Mouse (Mus musculus): ENCODE measurements at regions not wholly inside any gene's neighbourhood (a gene's known extent, or its start where the extent isn't known, plus 50 kb on each side); places are given as distances from the start of the nearest gene placed in this dataset.
"Not testable (repeated sequence)": the region's sequence is repeated elsewhere in the genome, so short reads cannot be mapped to it uniquely, and the experiment has no call there.

DNA sequence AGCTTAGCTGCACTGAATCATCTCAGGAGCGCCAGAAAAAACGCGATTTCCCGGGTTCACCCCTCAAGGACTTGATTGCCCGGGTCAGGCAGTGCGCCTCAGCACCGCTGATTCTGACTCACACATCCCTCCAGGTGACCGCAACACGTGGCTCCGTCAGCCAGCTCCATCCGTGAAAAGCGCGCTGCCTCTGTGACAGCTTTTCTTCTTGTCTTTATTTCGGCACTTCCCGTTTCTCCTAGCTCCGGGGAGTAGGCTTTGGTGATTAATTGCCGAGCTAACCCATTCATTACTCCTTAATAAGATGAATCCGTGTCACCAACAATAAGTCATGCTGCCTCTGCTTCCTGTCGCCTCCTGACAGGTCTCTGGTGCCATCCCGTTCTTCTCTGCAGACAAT lies 108.6 kb downstream of the Katnal1 start:
- DNase-seq, result no peak

DNA sequence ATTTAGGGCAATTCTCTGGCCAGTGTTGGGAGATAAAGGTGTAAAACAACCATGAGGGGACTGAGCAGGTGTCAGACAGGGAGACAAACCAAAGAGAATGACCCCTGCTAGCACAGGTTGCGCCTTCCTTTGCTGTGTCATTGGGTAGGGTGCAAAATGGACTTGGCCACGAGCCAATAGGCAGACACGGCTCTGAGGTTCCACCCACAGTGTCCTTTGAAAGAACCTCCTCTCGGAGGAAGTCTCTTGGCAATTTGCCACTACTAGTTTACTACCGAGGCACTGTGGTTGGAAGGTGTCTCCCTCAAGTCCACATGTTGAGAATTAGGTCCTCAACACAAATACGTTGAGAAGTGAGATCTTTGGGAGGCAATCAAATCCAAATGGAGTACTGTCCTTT lies 109.7 kb downstream of the Katnal1 start:
- DNase-seq, result no peak

DNA sequence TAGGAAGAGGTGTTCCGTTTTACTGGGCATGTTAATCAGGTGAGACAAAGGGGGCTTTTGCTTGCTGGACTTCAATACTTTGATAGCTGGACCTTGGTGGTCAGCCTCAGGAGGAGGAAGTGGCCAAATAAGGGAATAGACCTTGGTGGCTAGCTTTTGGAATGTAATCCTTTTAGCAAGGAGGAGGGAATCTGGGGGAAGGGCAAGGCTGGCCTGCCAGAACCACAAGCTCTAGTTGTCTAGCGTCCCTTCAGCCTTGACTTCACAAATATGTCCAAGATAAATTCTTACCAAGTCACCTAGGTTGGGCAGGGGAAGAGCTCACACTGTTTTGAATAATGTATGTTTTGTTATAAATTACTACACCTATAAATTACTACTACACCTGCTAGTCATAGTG lies 110.4 kb downstream of the Katnal1 start:
- DNase-seq, result no peak

DNA sequence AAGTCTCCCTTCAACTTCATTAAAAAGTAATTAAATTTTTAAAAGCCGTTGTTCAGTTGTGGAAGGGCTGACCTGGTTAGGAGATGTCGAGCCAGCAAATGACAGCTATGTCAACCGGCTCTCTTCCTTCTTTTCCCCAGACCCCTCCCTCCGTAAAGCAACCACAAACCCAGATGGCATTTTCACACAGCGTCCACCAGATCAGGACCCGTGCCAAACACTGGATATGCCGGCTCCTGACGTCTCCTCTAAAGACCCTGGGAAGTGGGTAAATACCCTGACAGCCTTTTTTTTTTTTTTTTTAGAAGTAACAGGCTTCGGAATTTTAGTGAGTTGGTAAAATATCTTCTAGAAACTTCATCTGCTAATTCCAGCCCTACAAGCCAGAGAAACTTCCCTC lies 116.3 kb downstream of the Katnal1 start:
- no peak for DNase-seq

DNA sequence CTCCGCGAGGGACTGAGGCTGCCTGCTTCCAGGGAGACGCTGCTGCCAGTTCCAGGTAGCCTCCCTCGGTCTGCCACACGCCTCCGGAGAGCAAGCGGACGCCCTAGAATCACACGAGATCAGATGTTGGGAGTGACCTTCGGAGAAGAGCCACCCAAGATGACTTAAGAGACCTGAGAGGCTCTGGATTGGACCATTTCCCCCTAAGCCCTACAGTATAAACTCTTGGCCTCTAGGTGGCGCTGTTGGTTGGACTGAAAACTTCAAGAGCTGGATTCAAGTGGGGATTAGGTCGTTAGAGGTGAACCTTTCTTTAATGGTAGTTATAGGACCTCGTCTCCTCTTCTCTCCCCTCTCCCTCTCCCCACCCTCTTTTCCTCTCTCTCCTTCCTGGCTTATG lies 117.1 kb downstream of the Katnal1 start:
- peak in 1 of 2 experiments; percentile 29 for DNase-seq

DNA sequence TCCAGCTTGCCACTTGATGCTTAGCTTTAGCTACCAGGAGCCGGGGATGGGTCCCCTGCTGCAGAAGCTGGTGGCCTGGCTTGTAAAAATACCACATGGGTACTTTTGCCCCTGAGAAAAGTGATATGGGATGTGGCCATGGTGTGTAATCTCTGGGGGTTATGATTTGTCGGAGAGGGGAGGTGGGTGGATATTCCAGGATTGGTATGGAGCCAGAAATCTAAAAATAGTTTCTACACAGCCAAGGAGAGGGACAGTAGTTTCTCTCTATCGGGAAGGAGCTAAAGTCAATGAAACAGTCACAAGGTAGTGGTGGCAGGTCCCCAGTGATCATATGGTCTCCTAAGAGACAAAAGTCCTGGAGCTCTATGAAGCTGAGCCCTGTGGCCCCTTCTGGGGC lies 119.6 kb downstream of the Katnal1 start:
- DNase-seq, result no peak

DNA sequence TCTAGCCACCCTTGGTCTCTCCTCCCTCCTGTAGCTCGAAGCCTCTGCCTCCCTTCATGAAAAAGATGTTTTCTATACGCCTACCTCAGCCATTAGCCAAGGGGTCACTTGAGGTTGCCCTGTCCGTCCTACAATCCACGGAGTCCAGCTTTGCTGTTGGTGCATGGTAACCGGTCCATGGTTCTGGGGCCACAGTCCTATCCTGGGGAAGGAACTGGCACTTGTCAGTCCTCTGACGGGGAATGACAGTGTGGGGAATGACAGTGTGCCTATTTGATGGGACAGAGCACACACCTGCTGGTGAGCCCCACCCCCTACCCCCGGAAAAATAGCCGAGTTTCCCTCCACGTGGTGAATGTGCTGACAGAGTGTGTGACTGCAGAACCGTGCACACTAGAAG lies 120.1 kb downstream of the Katnal1 start:
- DNase-seq, result no peak

DNA sequence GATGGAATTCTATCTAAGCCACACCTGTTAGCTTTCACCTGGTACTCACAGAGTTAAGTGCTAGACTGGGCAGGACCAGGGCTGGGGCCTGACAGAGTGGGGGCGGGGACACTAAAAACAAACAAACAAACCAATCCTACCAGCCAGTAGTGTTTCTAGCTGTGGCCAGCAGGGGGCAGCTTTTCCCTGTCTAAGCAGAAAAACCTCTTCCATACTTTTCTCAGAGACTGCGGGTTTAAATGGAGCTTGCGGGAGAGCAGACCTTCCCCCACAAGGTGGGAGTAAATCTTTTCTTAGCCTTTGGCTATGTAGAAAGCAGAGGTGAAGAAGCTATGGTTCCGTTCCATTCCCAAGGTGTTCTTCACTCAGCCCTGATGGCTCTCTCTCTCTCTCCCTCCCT lies 120.7 kb downstream of the Katnal1 start:
- no peak for DNase-seq

DNA sequence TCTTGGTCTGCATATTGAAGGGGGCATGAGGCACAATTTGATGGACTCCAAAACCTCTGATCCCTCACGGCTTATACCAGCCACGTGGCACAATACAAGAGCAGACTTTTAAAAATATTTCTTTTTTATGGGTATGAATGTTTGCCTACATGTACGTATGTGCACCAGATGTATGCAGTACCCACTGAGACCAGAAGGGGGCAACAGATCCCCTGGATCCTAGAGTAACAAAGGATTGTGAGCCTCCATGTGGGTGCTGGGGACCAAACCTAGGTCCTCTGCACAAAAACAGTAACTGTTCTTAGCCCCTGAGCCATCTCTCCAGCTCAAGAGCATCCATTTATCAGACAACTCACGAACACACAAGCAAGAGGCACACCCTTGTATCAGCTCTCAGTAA lies 121.5 kb downstream of the Katnal1 start:
- no peak for DNase-seq

DNA sequence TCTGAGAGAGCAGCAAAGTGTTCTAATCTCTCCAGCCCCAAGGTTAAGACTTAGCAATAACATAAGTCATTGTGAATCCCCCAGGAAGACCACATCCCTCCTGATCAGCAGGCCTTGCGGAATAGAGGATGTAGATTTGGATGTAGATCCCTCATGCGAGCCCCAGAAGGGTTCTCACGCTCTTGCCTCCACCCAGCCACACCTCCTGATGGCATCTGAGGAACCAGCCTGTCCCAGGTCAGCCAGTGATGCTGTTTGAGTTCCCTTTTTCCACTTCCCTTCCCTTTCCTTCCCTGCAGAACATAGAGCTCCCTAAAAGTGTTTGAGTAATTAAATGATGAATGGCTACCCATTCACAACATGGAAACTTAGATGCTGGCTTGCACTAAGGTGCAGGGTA lies 124.1 kb downstream of the Katnal1 start:
- DNase-seq, result no peak

DNA sequence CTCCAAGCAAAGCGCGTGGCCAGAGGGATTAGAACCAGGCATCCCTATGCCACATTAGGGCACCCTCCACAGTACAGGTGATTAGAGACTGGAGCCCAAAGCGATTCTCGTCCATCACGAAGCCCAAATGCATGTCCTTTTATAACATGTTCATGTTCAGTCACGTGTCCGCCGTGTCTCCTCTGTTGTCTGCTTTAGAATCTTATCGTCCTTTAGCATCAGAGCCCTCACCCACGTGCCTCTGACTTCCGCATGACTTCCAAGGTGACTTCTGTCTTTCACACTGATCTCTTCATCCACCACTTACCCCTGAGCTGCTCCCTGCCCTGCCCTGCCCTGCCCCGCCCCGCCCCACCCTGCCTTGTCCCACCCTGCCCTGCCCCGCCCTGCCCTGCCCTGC lies 125.3 kb downstream of the Katnal1 start:
- DNase-seq, result no peak

DNA sequence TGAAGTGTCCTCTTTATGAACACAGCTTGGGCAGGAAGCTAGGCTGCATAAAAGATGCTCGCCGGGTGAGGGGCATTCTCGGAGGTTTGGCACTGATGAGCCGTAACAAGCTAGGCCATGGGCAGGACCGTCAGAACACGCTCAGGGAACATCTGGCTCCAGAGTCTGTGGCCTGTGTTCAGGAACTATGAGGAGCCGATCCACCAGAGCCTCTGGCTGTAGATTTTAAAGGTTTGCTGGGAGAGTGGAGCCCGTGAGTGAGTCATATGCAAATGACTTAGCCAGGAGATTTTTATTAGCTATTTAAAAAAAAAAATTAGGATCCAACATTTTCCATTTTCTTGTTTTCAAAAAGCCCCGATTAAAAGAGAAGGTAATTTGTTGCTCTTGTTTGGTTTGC lies 126.4 kb downstream of the Katnal1 start:
- DNase-seq, result no peak

DNA sequence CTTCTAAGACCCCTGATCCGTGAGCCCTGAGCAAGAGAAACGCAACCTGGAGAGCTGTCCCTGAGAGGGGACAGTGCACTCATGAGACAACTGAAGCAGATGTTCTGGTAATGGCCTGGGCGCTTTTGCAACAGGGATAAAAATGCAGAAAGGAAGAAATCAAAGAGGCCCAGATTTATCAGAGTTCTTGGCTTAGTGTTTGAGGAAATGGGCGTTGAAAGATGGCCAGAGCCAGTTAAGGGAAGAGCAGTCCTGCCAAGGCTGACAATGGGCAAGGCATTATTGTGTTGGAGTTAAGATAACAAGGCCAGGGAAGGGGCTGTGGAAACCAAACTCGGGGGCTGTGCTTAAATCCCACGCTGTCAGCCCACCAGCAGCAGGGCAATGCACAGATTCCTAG lies 130.6 kb downstream of the Katnal1 start:
- DNase-seq, result no peak

DNA sequence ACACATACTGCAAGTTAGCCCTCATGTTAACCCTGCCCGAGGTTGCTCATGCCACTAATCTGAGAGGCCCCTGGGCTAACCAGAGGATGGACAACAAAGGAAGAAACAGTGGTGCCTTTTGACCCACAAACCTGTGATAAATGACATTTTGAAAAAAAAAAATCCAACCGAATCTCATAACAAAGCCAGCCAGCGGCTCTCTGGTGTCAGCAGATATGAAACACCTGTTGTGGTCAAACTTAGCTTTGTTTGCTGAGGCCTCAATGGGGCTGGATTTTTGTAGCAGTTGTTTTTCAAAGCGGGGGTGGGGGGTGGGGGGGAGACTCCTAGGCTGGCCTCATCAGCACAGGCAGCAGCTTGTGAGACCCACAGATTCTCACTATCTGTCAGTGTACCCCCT lies 133.0 kb downstream of the Katnal1 start:
- DNase-seq, result no peak

DNA sequence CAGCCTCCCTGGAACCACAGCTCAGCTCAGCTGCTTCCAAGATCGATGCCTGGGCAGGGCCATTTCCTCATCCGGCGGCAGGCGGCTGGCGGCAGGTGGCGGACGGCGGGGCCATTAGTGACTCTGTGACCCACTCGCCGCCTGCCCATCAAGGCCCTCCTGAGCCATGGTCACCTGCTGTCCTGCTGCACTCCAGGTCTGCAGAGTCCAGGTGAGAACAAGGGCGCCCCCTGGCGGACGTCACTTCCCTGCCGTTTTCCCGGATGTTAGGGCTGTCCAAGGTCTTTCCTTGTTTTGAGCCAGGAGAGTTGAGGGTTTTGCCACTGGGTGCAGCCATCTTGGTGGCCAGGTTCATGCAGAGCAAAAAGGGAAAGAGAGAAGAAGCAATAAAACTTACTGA lies 134.7 kb downstream of the Katnal1 start:
- DNase-seq, result peak; percentile 31 to 41

DNA sequence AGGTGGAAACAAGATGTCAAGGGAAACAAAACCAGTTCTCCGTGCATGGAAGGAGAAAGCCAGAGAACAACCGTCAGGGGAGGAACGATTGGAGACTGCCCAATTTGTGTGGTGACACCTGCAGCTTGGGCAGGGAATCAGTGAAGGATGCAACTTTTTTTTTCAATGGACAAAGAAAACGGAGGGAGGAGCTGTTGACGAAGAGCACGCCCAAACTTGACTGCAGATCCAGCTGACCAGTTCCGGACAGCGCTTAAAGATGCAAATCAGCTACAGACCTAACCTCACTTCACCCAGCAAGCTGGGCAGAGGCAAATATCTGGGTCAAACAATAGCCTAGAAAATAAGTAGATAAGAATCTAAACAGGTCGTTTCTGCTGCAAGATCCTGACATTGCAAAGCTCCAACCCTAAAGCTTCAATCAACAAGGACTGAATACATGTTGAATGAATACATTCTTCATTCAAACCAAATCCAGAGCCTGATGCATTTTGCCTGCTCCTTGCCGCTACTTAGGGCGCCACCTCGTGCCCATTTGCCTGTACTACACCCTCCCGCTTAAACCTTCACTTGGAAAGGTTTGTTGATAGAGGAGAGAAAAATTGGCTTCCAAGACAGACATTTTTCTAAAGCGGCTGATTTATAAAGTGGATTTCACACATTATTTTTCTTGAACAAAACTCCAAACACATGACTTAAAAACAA lies 136.2 kb downstream of the Katnal1 start:
- DNase-seq, result peak; percentile 35 to 42

DNA sequence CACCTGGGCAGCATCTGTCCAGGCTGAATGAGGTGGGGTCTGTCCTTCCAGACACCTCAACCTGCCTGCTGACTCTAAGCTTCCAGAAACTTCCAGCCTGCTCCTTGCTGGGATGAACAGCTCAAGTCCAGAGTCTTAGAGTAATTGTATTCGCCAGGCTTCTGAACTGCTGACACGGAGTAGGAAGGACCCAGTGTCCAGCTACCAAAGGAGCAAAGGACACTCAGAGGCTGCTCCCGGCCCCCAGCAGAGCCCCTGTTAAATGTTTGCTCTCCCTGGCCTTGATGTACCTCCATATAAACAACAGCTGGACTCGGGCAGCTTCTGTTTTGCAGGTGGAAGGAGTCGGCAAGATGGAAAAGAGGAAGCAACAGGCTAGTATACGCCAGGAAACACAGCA lies 137.5 kb downstream of the Katnal1 start:
- DNase-seq, result no peak

DNA sequence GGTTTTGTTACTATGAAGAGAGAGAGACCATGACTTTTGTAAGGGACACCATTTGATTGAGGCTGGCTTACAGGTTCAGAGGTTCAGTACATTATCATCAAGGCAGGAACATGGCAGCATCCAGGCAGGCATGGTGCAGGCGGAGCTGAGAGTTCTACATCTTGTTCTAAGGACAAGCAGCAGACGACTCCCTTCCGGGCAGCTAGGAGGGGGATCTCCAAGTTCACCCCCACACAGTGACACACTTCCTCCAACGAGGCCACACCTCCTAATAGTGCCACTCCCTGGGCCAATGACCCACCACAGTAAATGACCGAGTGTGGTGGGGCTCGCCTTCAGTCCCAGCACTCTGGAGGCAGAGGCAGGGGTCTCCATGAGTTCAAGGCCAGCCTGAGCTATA lies 138.8 kb downstream of the Katnal1 start:
- DNase-seq, result not testable (repeated sequence)

DNA sequence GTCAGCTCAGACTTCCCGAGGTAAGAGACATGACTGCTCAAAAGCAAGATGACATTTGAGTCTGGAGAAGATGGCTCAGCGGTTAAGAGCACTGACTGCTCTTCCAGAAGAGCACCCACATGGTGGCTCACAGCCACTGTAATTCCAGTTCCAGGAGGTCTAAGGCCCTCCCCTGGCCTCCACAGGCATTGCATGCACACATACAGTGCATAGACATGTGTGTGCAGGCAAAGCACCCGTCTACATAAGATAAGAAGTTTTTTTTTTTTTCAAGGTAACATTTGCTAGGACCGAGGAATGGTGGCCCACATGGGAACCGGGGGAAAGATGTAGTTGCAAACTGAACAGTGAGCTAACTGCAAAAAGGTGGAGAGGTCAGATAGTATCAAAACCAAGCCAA lies 139.3 kb downstream of the Katnal1 start:
- DNase-seq, result no peak

DNA sequence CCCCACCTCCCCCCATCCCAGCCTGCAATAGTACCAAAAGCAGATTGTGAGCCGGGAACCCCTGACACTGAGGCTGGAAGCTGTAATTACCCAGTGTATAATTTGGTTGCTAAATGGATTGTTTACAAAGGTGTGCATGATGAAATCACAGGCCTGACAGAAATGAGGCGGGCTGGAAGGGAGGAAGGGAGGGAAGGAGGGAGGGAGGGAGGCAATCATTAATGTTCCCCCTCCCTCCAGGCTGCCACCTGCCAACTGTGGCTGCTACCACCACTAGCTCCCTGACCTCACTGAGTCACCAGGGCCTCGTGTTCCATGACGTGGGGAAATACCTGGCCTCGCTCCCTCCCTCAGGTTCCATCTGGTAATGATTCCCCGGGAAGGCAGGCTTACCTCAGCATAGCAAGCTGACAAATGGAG lies 140.0 kb downstream of the Katnal1 start:
- no peak for DNase-seq

DNA sequence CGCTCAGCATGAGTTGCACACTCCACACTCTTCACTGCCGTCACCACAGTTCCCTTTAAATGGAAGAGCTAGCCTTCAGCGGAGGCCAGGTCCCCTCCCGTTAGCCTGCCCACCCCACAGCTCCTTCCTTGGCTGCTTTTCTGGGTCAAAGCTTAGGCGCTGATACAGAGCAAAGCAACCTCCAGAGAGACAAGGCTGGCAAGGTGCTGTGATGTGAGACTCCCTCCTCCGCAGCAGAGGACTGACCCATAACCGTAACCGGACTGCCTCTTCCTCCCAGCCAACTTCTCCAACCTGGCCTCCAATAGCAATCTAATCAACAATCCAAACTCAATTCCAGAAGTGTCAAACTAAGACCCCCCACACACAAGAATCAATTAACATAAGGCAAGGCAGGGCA lies 140.4 kb downstream of the Katnal1 start:
- no peak for DNase-seq

DNA sequence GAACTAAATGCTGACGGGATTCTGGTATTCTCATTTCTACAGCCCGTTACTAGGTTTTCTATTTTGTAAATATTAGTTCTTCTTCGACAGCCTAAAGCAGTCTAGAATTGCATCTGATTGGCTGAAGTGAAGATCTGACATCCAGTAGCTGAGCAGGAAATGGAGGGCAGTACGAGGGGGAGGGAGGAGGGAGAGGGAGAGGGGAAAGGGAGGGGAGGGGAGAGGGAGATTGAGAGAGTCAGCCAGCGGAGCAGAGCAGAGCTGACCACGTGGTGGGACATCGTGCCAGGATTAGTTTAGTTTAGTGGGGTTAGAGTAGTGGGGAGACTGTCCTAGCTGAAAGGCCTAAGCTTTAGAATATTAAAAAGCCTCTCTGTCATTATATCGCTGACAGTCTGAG lies 141.8 kb downstream of the Katnal1 start:
- DNase-seq, result no peak

DNA sequence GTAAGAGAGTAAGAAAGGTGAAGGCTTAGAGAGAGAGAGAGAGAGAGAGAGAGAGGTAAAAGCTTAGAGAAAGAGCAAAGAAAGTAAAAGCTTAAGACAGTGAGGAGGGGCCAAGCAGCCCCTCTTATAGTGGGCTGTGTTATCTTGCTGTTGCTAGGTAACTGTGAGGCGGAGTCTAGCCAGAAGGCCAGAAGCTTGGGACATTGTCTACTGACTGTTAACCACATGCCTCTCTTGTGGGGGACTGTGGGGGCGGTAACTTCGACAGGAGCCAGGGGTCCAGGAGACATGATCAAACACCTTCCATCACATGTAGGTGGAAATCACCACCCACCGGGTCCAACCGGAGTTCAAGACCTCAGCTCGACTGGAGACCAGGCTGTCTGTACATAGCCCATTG lies 148.0 kb downstream of the Katnal1 start:
- not testable (repeated sequence) for DNase-seq

DNA sequence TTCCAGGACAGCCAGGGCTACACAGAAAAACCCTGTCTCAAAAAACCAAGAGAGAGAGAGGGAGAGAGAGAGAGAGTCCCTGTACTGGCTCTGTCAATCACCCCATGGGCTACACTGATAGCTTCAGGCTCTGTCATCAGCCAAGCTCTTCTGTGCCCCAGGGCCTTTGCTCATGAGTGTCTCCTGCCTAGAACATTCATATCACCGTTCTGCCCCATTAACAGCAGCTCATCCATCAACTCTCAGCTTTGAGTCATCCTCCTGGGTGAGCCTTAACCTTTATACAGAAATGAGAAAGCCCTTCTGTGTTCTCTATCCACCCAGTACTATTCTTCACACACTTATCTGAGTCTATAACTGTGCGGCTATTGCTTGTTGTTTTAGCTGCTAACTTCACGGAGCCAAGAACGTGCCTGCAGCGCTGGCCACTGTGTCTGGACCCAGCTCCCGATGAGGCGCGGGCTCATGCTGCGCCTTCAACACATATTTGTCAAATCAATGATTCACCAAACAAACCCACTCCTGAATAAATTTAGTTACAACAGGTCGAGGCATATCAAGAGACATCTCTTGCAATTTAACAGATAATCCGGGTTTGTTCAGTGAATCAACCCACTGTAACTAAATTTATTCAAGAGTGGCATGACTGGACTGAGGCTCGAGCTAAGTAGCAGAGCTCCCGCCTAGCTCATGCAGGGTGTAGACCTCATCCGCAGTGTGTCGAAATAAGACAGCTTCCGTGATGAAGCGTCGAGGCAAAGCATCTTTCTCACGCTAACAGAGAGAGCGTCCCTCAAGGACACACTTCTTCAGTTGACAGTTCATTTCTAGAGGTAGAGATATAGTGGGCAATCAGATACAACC lies 152.1 kb downstream of the Katnal1 start:
- DNase-seq, result no peak

DNA sequence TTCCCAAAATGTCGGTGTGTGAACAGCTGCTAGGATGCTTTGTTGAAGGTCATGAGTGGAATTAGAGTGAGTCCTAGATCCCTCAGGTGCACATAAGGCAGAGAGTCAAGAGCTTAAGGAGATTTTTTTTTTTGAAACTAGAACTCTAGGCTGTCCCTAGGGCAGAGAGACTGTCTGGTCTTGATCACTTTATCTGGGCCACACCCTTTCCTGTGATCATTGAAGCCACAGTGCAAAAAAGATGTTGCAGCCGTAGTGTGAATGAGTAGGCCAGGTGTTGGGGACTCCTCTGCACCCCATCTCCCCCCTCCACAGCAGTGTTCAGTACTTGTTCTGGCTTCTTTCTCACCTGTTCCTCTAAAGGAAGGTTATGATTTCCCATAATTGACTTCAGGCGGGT lies 153.9 kb downstream of the Katnal1 start:
- DNase-seq, result no peak
